Mouse (Mus musculus) liver, adult 2 months (tissue): ENCODE data around the gene Trim33.

Experiments used
- CTCF ChIP-seq: fragments of 200-500 bp; IDR thresholded peaks from 2 replicates; pipeline ENCODE4 v1.5.1; 2011; ENCODE audit warnings: low read depth, low read length, control low read depth
- POLR2A ChIP-seq: fragments of 200-500 bp; IDR thresholded peaks from 2 replicates; pipeline ENCODE4 v1.6.1; 2011; ENCODE audit warnings: low read length, control low read depth; ENCODE audit not compliant: insufficient read depth; ENCODE audit errors: extremely low read depth

DNA sequence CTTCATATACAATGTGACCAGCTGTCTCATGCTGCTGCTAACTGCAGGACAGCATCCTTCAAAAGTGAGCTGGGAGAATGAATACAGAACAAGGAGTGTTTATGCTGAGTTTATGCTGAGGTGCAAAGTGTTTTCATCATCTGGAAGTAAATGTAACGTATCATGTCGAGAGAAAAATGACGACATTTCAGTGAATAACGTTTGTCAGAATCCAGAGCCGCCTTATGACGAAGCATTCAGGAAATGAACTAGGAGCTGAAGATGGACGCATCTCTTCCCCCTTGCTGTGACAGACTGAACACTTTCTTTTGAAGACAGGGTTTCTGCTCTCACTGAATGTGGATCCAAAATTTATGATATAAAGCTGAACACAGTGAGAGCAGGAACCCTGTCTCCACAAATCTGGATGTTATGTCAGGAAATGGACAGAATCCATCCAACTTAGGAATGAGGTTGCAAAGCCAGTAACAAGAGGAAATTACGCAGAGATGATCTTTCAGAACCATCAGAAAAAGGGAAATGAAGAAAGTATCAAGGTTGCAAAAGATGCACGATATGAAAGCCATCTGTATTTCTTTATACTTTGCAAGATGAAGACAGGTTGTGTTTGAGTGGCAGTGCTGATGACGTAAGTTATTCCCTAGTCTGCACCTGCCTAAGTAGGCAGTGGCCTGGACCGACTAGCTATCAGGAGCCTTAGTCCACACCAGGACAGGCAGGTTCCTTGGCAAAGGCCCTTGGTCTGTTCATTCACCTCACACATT is 85.3 kb downstream of the Trim33 start:
- no peak for TF ChIP-seq CTCF
- TF ChIP-seq POLR2A: no peak
